Mouse (Mus musculus) spleen, embryonic (tissue): ENCODE results near the gene Ifit1bl2.

Experiments used
- CTCF ChIA-PET: fragments of 350-600 bp; sonication (Branson Sonifier 250); formaldehyde crosslinking; loops from one replicate; lab custom pipeline; 2022; lab: Charles Lee

The Ifit1bl2 gene

DNA sequence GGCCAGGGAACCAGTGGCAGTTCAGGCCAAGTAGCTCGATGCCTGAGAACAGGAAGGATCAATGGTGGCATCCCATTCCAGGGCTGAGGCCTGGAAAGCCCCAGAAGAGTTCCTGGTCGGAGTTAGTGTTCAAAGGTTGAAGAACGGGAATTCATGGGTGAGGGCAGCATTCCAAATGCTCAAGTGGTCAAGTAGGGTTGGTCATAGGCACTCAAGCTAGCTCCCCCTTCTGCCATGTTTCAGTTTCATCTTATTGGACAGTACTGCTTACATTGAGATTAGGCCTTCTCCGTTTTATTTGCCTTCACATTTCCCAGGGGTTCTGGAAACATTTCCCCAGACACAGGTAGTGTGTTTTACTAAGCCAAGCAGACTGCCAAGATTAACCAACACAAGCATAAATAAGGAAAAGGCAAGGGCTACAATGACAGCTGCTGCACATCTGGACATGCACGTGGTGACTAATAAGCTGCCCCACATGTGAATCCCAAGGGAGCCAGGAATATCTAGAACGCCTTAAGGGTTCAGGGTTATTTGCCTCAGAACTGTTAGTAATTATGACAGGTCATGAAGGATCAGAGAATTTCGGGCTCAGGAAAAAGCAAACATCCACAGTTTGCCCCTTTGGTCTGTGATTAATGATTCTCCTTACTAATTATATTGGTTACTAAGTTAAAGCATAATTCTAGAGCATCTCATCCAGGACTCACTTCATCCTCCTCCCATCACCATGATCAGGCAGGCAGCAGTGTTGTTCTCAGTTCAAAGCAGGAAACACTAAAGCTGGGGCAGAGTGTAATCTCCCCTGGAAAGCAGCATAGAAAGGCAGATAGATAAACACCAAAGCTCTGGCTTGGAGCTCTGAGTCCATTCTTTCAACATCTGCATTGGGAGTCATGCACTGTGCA, 71.3 kb downstream of the Ifit1bl2 start:
- CTCF ChIA-PET, result interaction anchor here (0.6 kb wide), 1 partner anchor 11 kb away, joined by 6 read pairs; no protein-coding TSS in a partner anchor
